Mouse (Mus musculus) bone marrow, adult 2 months (tissue): ENCODE data around the gene Atp2b2.

Experiments used
- CTCF ChIP-seq: fragments of 200-500 bp; IDR thresholded peaks from 2 replicates; pipeline ENCODE4 v1.5.1; 2011; ENCODE audit warnings: low read length, control low read depth; ENCODE audit not compliant: control insufficient read depth, insufficient read depth
- POLR2A ChIP-seq: fragments of 200-500 bp; IDR thresholded peaks from 2 replicates; pipeline ENCODE4 v1.6.1; 2011; ENCODE audit warnings: low read depth, mild to moderate bottlenecking, control low read depth, low read length, borderline replicate concordance; ENCODE audit not compliant: control insufficient read depth

GRCm38 (mm10) chr6:114032822-114033221 is 9.6 kb downstream of the Atp2b2 start:
- no peak for TF ChIP-seq POLR2A
- TF ChIP-seq CTCF = no peak
